Mouse (Mus musculus) liver, embryonic 11.5 days (tissue): ENCODE measurements around the gene Naa25. TPM values are rescaled to one million over a fixed set of nuclear protein-coding genes. Genes with fewer than 3 reads are reported as not detected.

Source experiments
- ATAC-seq: fragments of 200-750 bp; cut with Nextera tagmentation; replicated peaks from 2 replicates; pipeline ENCODE4 v1.8.0; 2017; ENCODE audit warnings: moderate number of reproducible peaks, mild to moderate bottlenecking, moderate TSS enrichment, moderate library complexity; ENCODE audit not compliant: low FRiP score
- DNase-seq: peaks from one replicate; pipeline ENCODE4 v3.0.0-alpha.2; 2017; ENCODE audit warnings: low spot score
- H3K27ac ChIP-seq: fragments of 300-500 bp; sonication (generic); 2 replicates; pipeline ENCODE4 v1.5.1; 2014; ENCODE audit warnings: mild to moderate bottlenecking, low read depth, low read length, control low read depth
- H3K27me3 ChIP-seq: fragments of 300-500 bp; sonication (generic); replicated peaks from 2 replicates; pipeline ENCODE4 v1.6.1; 2014; ENCODE audit warnings: low read length, mixed read lengths; ENCODE audit not compliant: control insufficient read depth, insufficient read depth
- H3K36me3 ChIP-seq: fragments of 300-500 bp; sonication (generic); 2 replicates; pipeline ENCODE4 v1.6.1; 2014; ENCODE audit warnings: mild to moderate bottlenecking, low read length, moderate library complexity, mixed read lengths; ENCODE audit not compliant: control insufficient read depth, insufficient read depth
- H3K4me1 ChIP-seq: fragments of 300-500 bp; sonication (generic); replicated peaks from 2 replicates; pipeline ENCODE4 v1.6.1; 2014; ENCODE audit warnings: low read length, mixed read lengths; ENCODE audit not compliant: control insufficient read depth, insufficient read depth
- H3K4me2 ChIP-seq: fragments of 300-500 bp; sonication (generic); 2 replicates; pipeline ENCODE4 v1.6.1; 2014; ENCODE audit warnings: mild to moderate bottlenecking, control low read depth, moderate library complexity
- H3K4me3 ChIP-seq: fragments of 300-500 bp; sonication (generic); 2 replicates; pipeline ENCODE4 v1.5.1; 2014; ENCODE audit warnings: low read depth, low read length, control low read depth
- H3K9ac ChIP-seq: fragments of 300-500 bp; sonication (generic); 2 replicates; pipeline ENCODE4 v1.6.1; 2014; ENCODE audit warnings: low read depth, low read length, control low read depth
- H3K9me3 ChIP-seq: fragments of 300-500 bp; sonication (generic); 2 replicates; pipeline ENCODE4 v1.6.1; 2016; ENCODE audit warnings: low read length, inconsistent platforms, mixed read lengths; ENCODE audit not compliant: control insufficient read depth
- WGBS: fragments of 180-500 bp; shearing (Covaris S2); extraction: QIAGEN DNeasy Blood & Tissue Kit; methylation state at CpG from one replicate; pipeline ENCODE4 v1.1.7; 2014; 5-methylcytosine and 5-hydroxymethylcytosine counted together
- polyA plus RNA-seq: library from polyadenylated mRNA; unstranded; fragments of >200 nt; fragmentation: Nextera tagmentation; extraction: Ambion mirVana; gene quantifications from 2 replicates; pipeline ENCODE4 v1.2.1, GENCODE M21; 2014

Gene Naa25
- polyA plus RNA-seq, 1 experiment from 2014 or later: 59.5 TPM

GRCm38 (mm10) chr5:121463601-121464250, 66.0 kb downstream of the Naa25 start:
- no peaks in the 10 kb centered on the region for H3K27me3 ChIP-seq
- no peak for DNase-seq
- H3K4me3 ChIP-seq: no peak overlapping the region
- H3K4me2 ChIP-seq: no peak overlapping the region
- no peaks in the 10 kb centered on the region for H3K36me3 ChIP-seq
- H3K9ac ChIP-seq: no peak overlapping the region
- ATAC-seq: no peak
- WGBS: 75% methylated on average over 5 of the region's 5 CpGs
- H3K4me1 ChIP-seq: peaks cover 17% of the 10 kb centered on the region
- no peak overlapping the region for H3K27ac ChIP-seq
- no peaks in the 10 kb centered on the region for H3K9me3 ChIP-seq

GRCm38 (mm10) chr5:121469566-121469965, 71.8 kb downstream of the Naa25 start:
- DNase-seq (no peak), ATAC-seq (no peak)
- no peak overlapping the region for H3K9ac ChIP-seq
- H3K9me3 ChIP-seq: no peaks in the 10 kb centered on the region
- peaks cover 6% of the 10 kb centered on the region; the same call in 1 of the 2 replicates for H3K4me1 ChIP-seq
- H3K36me3 ChIP-seq: no peaks in the 10 kb centered on the region
- no peak overlapping the region for H3K27ac ChIP-seq
- WGBS: 30% methylated on average over 3 of the region's 3 CpGs
- H3K4me2 ChIP-seq: no peak overlapping the region
- no peaks in the 10 kb centered on the region for H3K27me3 ChIP-seq
- no peak overlapping the region for H3K4me3 ChIP-seq

- WGBS: 87% methylated on average over 2 of the region's 2 CpGs
- no peaks in the 10 kb centered on the region for H3K36me3 ChIP-seq
- H3K4me1 ChIP-seq: peaks cover 23% of the 10 kb centered on the region
- no peak overlapping the region for H3K4me3 ChIP-seq
- H3K4me2 ChIP-seq: no peak overlapping the region
- H3K27me3 ChIP-seq: no peaks in the 10 kb centered on the region
- ATAC-seq: no peak
- no peak overlapping the region for H3K27ac ChIP-seq
- no peak overlapping the region for H3K9ac ChIP-seq
- DNase-seq: no peak
- H3K9me3 ChIP-seq: no peaks in the 10 kb centered on the region
These were observed 74.7 kb downstream of the Naa25 start for GRCm38 (mm10) chr5:121472411-121472810.

GRCm38 (mm10) chr5:121474610-121475009, 76.9 kb downstream of the Naa25 start:
- Histone ChIP-seq H3K4me1 (peaks cover 20% of the 10 kb centered on the region), H3K9me3 (no peaks in the 10 kb centered on the region), H3K27ac (no peak overlapping the region), H3K4me3 (no peak overlapping the region), H3K9ac (no peak overlapping the region), H3K36me3 (no peaks in the 10 kb centered on the region), H3K4me2 (no peak overlapping the region), H3K27me3 (no peaks in the 10 kb centered on the region)
- ATAC-seq (no peak), DNase-seq (no peak)
- 78% methylated on average over 7 of the region's 7 CpGs for WGBS

- Histone ChIP-seq H3K27me3 (no peaks in the 10 kb centered on the region), H3K36me3 (no peaks in the 10 kb centered on the region), H3K4me2 (peak overlapping the region; percentile 52), H3K9me3 (no peaks in the 10 kb centered on the region), H3K27ac (peak overlapping the region; percentile 89), H3K4me1 (peaks cover 18% of the 10 kb centered on the region), H3K4me3 (no peak overlapping the region), H3K9ac (no peak overlapping the region; the same call in 1 of the 2 replicates)
- DNase-seq: no peak
- ATAC-seq: peak; percentile 87
- WGBS: 49% methylated on average over 1 of the region's 1 CpGs
These were observed 78.3 kb downstream of the Naa25 start for GRCm38 (mm10) chr5:121476040-121476439.

GRCm38 (mm10) chr5:121477680-121478079, 79.9 kb downstream of the Naa25 start:
- 32% methylated on average over 3 of the region's 3 CpGs for WGBS
- no peaks in the 10 kb centered on the region for H3K27me3 ChIP-seq
- H3K4me3 ChIP-seq: no peak overlapping the region
- no peaks in the 10 kb centered on the region for H3K9me3 ChIP-seq
- no peak overlapping the region for H3K27ac ChIP-seq
- H3K9ac ChIP-seq: no peak overlapping the region
- H3K36me3 ChIP-seq: no peaks in the 10 kb centered on the region
- no peak overlapping the region for H3K4me2 ChIP-seq
- DNase-seq (no peak), ATAC-seq (no peak)
- H3K4me1 ChIP-seq: peaks cover 18% of the 10 kb centered on the region

- no peaks in the 10 kb centered on the region for H3K4me1 ChIP-seq
- WGBS: 67% methylated on average over 5 of the region's 5 CpGs
- H3K4me2 ChIP-seq: no peak overlapping the region
- no peak overlapping the region for H3K27ac ChIP-seq
- ATAC-seq (no peak), DNase-seq (no peak)
- H3K9ac ChIP-seq: no peak overlapping the region
- no peaks in the 10 kb centered on the region for H3K27me3 ChIP-seq
- H3K36me3 ChIP-seq: no peaks in the 10 kb centered on the region
- no peaks in the 10 kb centered on the region for H3K9me3 ChIP-seq
- H3K4me3 ChIP-seq: no peak overlapping the region
These were observed 87.1 kb downstream of the Naa25 start for GRCm38 (mm10) chr5:121484801-121485200.

GRCm38 (mm10) chr5:121493305-121493704, 95.6 kb downstream of the Naa25 start:
- ATAC-seq: no peak
- 70% methylated on average over 8 of the region's 8 CpGs for WGBS
- no peaks in the 10 kb centered on the region for H3K9me3 ChIP-seq
- no peak overlapping the region for H3K9ac ChIP-seq
- no peaks in the 10 kb centered on the region for H3K27me3 ChIP-seq
- no peaks in the 10 kb centered on the region for H3K4me1 ChIP-seq
- no peak overlapping the region for H3K4me2 ChIP-seq
- no peak for DNase-seq
- H3K36me3 ChIP-seq: no peaks in the 10 kb centered on the region
- H3K27ac ChIP-seq: no peak overlapping the region
- no peak overlapping the region for H3K4me3 ChIP-seq
